Comparison of ENCODE assay signal across 21 mouse cellular contexts in the genomic region with DNA sequence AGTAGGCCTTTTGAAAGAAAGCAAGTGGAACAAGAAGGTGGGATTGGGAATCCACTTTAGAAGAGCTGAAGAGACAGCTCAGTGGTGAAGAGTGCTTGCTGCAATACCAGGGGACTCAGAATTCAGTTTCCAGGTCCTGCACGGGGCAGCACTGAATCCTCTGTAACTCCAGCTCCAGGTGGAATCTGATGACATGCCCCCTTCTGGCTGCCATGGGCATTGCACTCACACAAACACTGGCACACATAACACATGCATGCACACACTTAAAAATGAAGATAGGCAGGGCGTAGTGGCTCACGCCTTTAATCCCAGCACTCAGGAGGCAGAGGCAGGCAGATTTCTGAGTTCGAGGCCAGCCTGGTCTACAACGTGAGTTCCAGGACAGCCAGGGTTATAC. TPM values are rescaled to one million over a fixed set of nuclear protein-coding genes. Genes with fewer than 3 reads are reported as not detected.
DNase-seq lines count a peak whose midpoint lies in the region; ATAC-seq and TF ChIP-seq lines count a peak whose summit lies in the region.
"Had no signal": no experiment of that assay in that cellular context is flagged by ENCODE, and none has a peak within 500 bp of the region (broad histone marks: within the 10 kb centered on the region; RNA-seq: fewer than 3 reads in every experiment).

No protein-coding gene starts in this region.

- H3K36me3 ChIP-seq in hindbrain, postnatal 0 days (ENCODE audit: insufficient read depth, low read length) = no peaks in the 10 kb centered on the region
- H3K36me3 ChIP-seq in hindbrain, embryonic 11.5 days (ENCODE audit: control insufficient read depth, insufficient read depth, low read length) = no peaks in the 10 kb centered on the region
- no peaks in the 10 kb centered on the region for H3K36me3 ChIP-seq in lung, embryonic 14.5 days (ENCODE audit: insufficient read depth)
- H3K36me3 ChIP-seq: embryonic facial prominence, embryonic 15.5 days; forebrain, embryonic 15.5 days; midbrain, embryonic 12.5 days had no signal

- TF ChIP-seq POLR2A in brain, embryonic 14.5 days (IDR thresholded peaks at IDR 0.05; ENCODE audit: borderline replicate concordance, extremely low read depth, insufficient read depth, insufficient read length, poor library complexity, severe bottlenecking) = no peak

- no peak overlapping the region for H3K4me2 ChIP-seq in hindbrain, postnatal 0 days (ENCODE audit: low read depth, low read length)
- no peak overlapping the region for H3K4me2 ChIP-seq in hindbrain, embryonic 11.5 days (replicated peaks; ENCODE audit: low read depth, low read length)
- H3K4me2 ChIP-seq in lung, embryonic 14.5 days = no peak overlapping the region
- H3K4me2 ChIP-seq: embryonic facial prominence, embryonic 15.5 days; forebrain, embryonic 15.5 days; heart, embryonic 11.5 days; midbrain, embryonic 12.5 days had no signal

- no peak overlapping the region for H3K4me3 ChIP-seq in hindbrain, postnatal 0 days (ENCODE audit: low read length)
- no peak overlapping the region for H3K4me3 ChIP-seq in hindbrain, embryonic 11.5 days (ENCODE audit: low read depth, low read length)
- H3K4me3 ChIP-seq in lung, embryonic 14.5 days (ENCODE audit: low read depth, low read length) = no peak overlapping the region
- H3K4me3 ChIP-seq: embryonic facial prominence, embryonic 15.5 days; forebrain, embryonic 15.5 days; midbrain, embryonic 12.5 days had no signal

- ATAC-seq in hindbrain, postnatal 0 days = no peak
- ATAC-seq in hindbrain, embryonic 11.5 days (ENCODE audit: low FRiP score) = no peak
- ATAC-seq in lung, embryonic 14.5 days (ENCODE audit: insufficient read depth) = no peak
- ATAC-seq: activated CD4-positive, CD25-positive, alpha-beta regulatory T cell, adult 4 months; forebrain, embryonic 15.5 days; inflammation-experienced regulatory T-cells, adult 6 months had no signal

- H3K9me3 ChIP-seq in hindbrain, postnatal 0 days (ENCODE audit: low read length) = no peaks in the 10 kb centered on the region
- no peaks in the 10 kb centered on the region for H3K9me3 ChIP-seq in hindbrain, embryonic 11.5 days (ENCODE audit: control insufficient read depth, low read length)
- H3K9me3 ChIP-seq in lung, embryonic 14.5 days (ENCODE audit: low read depth, low read length) = no peaks in the 10 kb centered on the region
- H3K9me3 ChIP-seq: embryonic facial prominence, embryonic 15.5 days; forebrain, embryonic 15.5 days; midbrain, embryonic 12.5 days had no signal

- H3K27ac ChIP-seq in hindbrain, postnatal 0 days = no peak overlapping the region
- H3K27ac ChIP-seq in hindbrain, embryonic 11.5 days (ENCODE audit: low read depth, low read length) = no peak overlapping the region
- H3K27ac ChIP-seq in lung, embryonic 14.5 days (ENCODE audit: low read depth) = no peak overlapping the region
- H3K27ac ChIP-seq: embryonic facial prominence, embryonic 15.5 days; forebrain, embryonic 15.5 days; midbrain, embryonic 12.5 days had no signal

- WGBS in hindbrain, postnatal 0 days = 90% methylated on average over 5 of the region's 5 CpGs
- 85% methylated on average over 5 of the region's 5 CpGs for WGBS in hindbrain, embryonic 11.5 days
- WGBS in lung, embryonic 14.5 days = 78% methylated on average over 5 of the region's 5 CpGs

- H3K9ac ChIP-seq in hindbrain, postnatal 0 days (replicated peaks; ENCODE audit: low read length) = no peak overlapping the region
- no peak overlapping the region for H3K9ac ChIP-seq in hindbrain, embryonic 11.5 days (ENCODE audit: low read depth, low read length)
- no peak overlapping the region for H3K9ac ChIP-seq in lung, embryonic 14.5 days
- H3K9ac ChIP-seq: embryonic facial prominence, embryonic 15.5 days; forebrain, embryonic 15.5 days; midbrain, embryonic 12.5 days had no signal

- peak; percentile 28 for TF ChIP-seq CTCF in hindbrain, postnatal 0 days (IDR thresholded peaks at IDR 0.05; ENCODE audit: low read depth)
- TF ChIP-seq CTCF in lung, embryonic 14.5 days (IDR thresholded peaks at IDR 0.05; ENCODE audit: low read depth) = peak; percentile 37; the same call in 1 of the 2 replicates
- peak; percentile 29; the same call in 1 of the 2 replicates for TF ChIP-seq CTCF in brain, embryonic 14.5 days (IDR thresholded peaks at IDR 0.05; ENCODE audit: borderline replicate concordance, extremely low read depth, insufficient read depth, insufficient read length)

- no peak for DNase-seq in hindbrain, postnatal 0 days (ENCODE audit: low spot score)
- DNase-seq in hindbrain, embryonic 11.5 days (ENCODE audit: low spot score) = no peak
- DNase-seq in lung, embryonic 14.5 days = no peak
- DNase-seq in lung, postnatal 14 days = no peak
- DNase-seq in ES-CJ7 (ENCODE audit: low read depth, low spot score) = peak; percentile 66
- DNase-seq in brain, embryonic 14.5 days (ENCODE audit: low read depth) = no peak
- DNase-seq in left cerebral cortex, adult 8-10 months (ENCODE audit: low spot score in 2 of 2) = no peak
- DNase-seq: adrenal gland, postnatal 36 days; gastrocnemius, postnatal 14 days; heart, postnatal 4 days; kidney, postnatal 25 days had no signal

- no peaks in the 10 kb centered on the region for H3K27me3 ChIP-seq in hindbrain, postnatal 0 days (ENCODE audit: insufficient read depth, low read length)
- no peaks in the 10 kb centered on the region for H3K27me3 ChIP-seq in hindbrain, embryonic 11.5 days (ENCODE audit: control insufficient read depth, insufficient read depth, low read length)
- H3K27me3 ChIP-seq in lung, embryonic 14.5 days (ENCODE audit: insufficient read depth, low read length) = no peaks in the 10 kb centered on the region
- H3K27me3 ChIP-seq: embryonic facial prominence, embryonic 15.5 days; forebrain, embryonic 15.5 days; midbrain, embryonic 12.5 days had no signal

- no peaks in the 10 kb centered on the region for H3K4me1 ChIP-seq in hindbrain, postnatal 0 days (ENCODE audit: insufficient read depth, low read length)
- H3K4me1 ChIP-seq in hindbrain, embryonic 11.5 days (replicated peaks; ENCODE audit: control insufficient read depth, insufficient read depth, low read length) = no peaks in the 10 kb centered on the region
- no peaks in the 10 kb centered on the region for H3K4me1 ChIP-seq in lung, embryonic 14.5 days (ENCODE audit: insufficient read depth)
- H3K4me1 ChIP-seq: embryonic facial prominence, embryonic 15.5 days; forebrain, embryonic 15.5 days; midbrain, embryonic 12.5 days had no signal

RNA-seq across cellular contexts. Expression of gene Lrrc3, which starts 19.8 kb away (rescaled TPM):
- 27.8 and 31.4 TPM in 2 replicates for total RNA-seq in hindbrain, postnatal 0 days (2014; rRNA removed)
- 22.1 and 24.3 TPM in 2 replicates for polyA plus RNA-seq in hindbrain, postnatal 0 days (2015; fragmentation: Nextera tagmentation; extraction: Ambion mirVana)
- 3.1 and 3.6 TPM in 2 replicates for polyA plus RNA-seq in hindbrain, embryonic 11.5 days (2014; fragmentation: Nextera tagmentation; extraction: Ambion mirVana)
- polyA plus RNA-seq in lung, embryonic 14.5 days (2014; fragmentation: Nextera tagmentation; extraction: Ambion mirVana) = 3.4 and 4.2 TPM in 2 replicates
- polyA plus RNA-seq in brain, embryonic 14.5 days (2012; rRNA removed) = 9.5 and 15.3 TPM in 2 replicates
- total RNA-seq in left cerebral cortex, adult 8-10 months (2022) = 10 to 100 TPM in 3 of 4 experiments, 1 to 10 TPM in 1; 9.3 to 10.8 (median 10.4) TPM
- total RNA-seq: CH12.LX had no signal
- polyA plus RNA-seq: activated CD4-positive, CD25-positive, alpha-beta regulatory T cell, adult 4 months; inflammation-experienced regulatory T-cells, adult 6 months had no signal

RNA-seq across cellular contexts. Expression of gene Gm3285, which starts 20.8 kb away (rescaled TPM):
- total RNA-seq in hindbrain, postnatal 0 days (2014; rRNA removed) = not detected in 2 replicates
- not detected in 2 replicates for polyA plus RNA-seq in hindbrain, postnatal 0 days (2015; fragmentation: Nextera tagmentation; extraction: Ambion mirVana)
- not detected in 2 replicates for polyA plus RNA-seq in hindbrain, embryonic 11.5 days (2014; fragmentation: Nextera tagmentation; extraction: Ambion mirVana)
- not detected in 2 replicates for polyA plus RNA-seq in lung, embryonic 14.5 days (2014; fragmentation: Nextera tagmentation; extraction: Ambion mirVana)
- not detected in 2 replicates for polyA plus RNA-seq in brain, embryonic 14.5 days (2012; rRNA removed)
- total RNA-seq in left cerebral cortex, adult 8-10 months (2022) = not detected
- total RNA-seq: adrenal gland, postnatal 36 days; CH12.LX; common myeloid progenitor, adult 5-6 weeks; gastrocnemius, postnatal 14 days; heart, postnatal 4 days; layer of hippocampus, postnatal 14 days had no signal
- polyA plus RNA-seq: activated CD4-positive, CD25-positive, alpha-beta regulatory T cell, adult 4 months; forebrain, embryonic 15.5 days; heart, embryonic 11.5 days; inflammation-experienced regulatory T-cells, adult 6 months; limb, embryonic 11.5 days; midbrain, embryonic 12.5 days had no signal

RNA-seq across cellular contexts. Expression of gene Gm10318, which starts 29.9 kb away (rescaled TPM):
- total RNA-seq in hindbrain, postnatal 0 days (2014; rRNA removed) = not detected in 2 replicates
- polyA plus RNA-seq in hindbrain, postnatal 0 days (2015; fragmentation: Nextera tagmentation; extraction: Ambion mirVana) = not detected in 2 replicates
- polyA plus RNA-seq in hindbrain, embryonic 11.5 days (2014; fragmentation: Nextera tagmentation; extraction: Ambion mirVana) = not detected in 2 replicates
- polyA plus RNA-seq in lung, embryonic 14.5 days (2014; fragmentation: Nextera tagmentation; extraction: Ambion mirVana) = not detected in 2 replicates
- 0.10 TPM in 1 of 2 replicates, not detected in the other for polyA plus RNA-seq in brain, embryonic 14.5 days (2012; rRNA removed)
- not detected for total RNA-seq in left cerebral cortex, adult 8-10 months (2022)
- total RNA-seq: adrenal gland, postnatal 36 days; CH12.LX; common myeloid progenitor, adult 5-6 weeks; gastrocnemius, postnatal 14 days; heart, postnatal 4 days; layer of hippocampus, postnatal 14 days had no signal
- polyA plus RNA-seq: activated CD4-positive, CD25-positive, alpha-beta regulatory T cell, adult 4 months; forebrain, embryonic 15.5 days; heart, embryonic 11.5 days; inflammation-experienced regulatory T-cells, adult 6 months; limb, embryonic 11.5 days; midbrain, embryonic 12.5 days had no signal

RNA-seq across cellular contexts. Expression of gene Gm36176, which starts 36.0 kb away (rescaled TPM):
- not detected in 2 replicates for total RNA-seq in hindbrain, postnatal 0 days (2014; rRNA removed)
- polyA plus RNA-seq in hindbrain, postnatal 0 days (2015; fragmentation: Nextera tagmentation; extraction: Ambion mirVana) = not detected in 2 replicates
- polyA plus RNA-seq in hindbrain, embryonic 11.5 days (2014; fragmentation: Nextera tagmentation; extraction: Ambion mirVana) = not detected in 2 replicates
- polyA plus RNA-seq in lung, embryonic 14.5 days (2014; fragmentation: Nextera tagmentation; extraction: Ambion mirVana) = not detected in 2 replicates
- not detected in 2 replicates for polyA plus RNA-seq in brain, embryonic 14.5 days (2012; rRNA removed)
- not detected for total RNA-seq in left cerebral cortex, adult 8-10 months (2022)
- total RNA-seq: adrenal gland, postnatal 36 days; CH12.LX; common myeloid progenitor, adult 5-6 weeks; gastrocnemius, postnatal 14 days; heart, postnatal 4 days; layer of hippocampus, postnatal 14 days had no signal
- polyA plus RNA-seq: activated CD4-positive, CD25-positive, alpha-beta regulatory T cell, adult 4 months; forebrain, embryonic 15.5 days; heart, embryonic 11.5 days; inflammation-experienced regulatory T-cells, adult 6 months; limb, embryonic 11.5 days; midbrain, embryonic 12.5 days had no signal

RNA-seq across cellular contexts. Expression of gene Krtap10-10, which starts 46.8 kb away (rescaled TPM):
- not detected in 2 replicates for total RNA-seq in hindbrain, postnatal 0 days (2014; rRNA removed)
- not detected in 2 replicates for polyA plus RNA-seq in hindbrain, postnatal 0 days (2015; fragmentation: Nextera tagmentation; extraction: Ambion mirVana)
- not detected in 2 replicates for polyA plus RNA-seq in hindbrain, embryonic 11.5 days (2014; fragmentation: Nextera tagmentation; extraction: Ambion mirVana)
- polyA plus RNA-seq in lung, embryonic 14.5 days (2014; fragmentation: Nextera tagmentation; extraction: Ambion mirVana) = not detected in 2 replicates
- polyA plus RNA-seq in brain, embryonic 14.5 days (2012; rRNA removed) = not detected in 2 replicates
- not detected for total RNA-seq in left cerebral cortex, adult 8-10 months (2022)
- total RNA-seq: adrenal gland, postnatal 36 days; CH12.LX; common myeloid progenitor, adult 5-6 weeks; gastrocnemius, postnatal 14 days; heart, postnatal 4 days; layer of hippocampus, postnatal 14 days had no signal
- polyA plus RNA-seq: activated CD4-positive, CD25-positive, alpha-beta regulatory T cell, adult 4 months; forebrain, embryonic 15.5 days; heart, embryonic 11.5 days; inflammation-experienced regulatory T-cells, adult 6 months; limb, embryonic 11.5 days; midbrain, embryonic 12.5 days had no signal
